Mouse (Mus musculus): ENCODE data around the gene Spen. TPM values are rescaled to one million over a fixed set of nuclear protein-coding genes. Genes with fewer than 3 reads are reported as not detected.
"Not testable (repeated sequence)": the region's sequence is repeated elsewhere in the genome, so short reads cannot be mapped to it uniquely, and the experiment has no call there.

Gene Spen
- 10 to 100 TPM; 53.0 to 94.3 (median 63.4) TPM for total RNA-seq (2022)

DNA sequence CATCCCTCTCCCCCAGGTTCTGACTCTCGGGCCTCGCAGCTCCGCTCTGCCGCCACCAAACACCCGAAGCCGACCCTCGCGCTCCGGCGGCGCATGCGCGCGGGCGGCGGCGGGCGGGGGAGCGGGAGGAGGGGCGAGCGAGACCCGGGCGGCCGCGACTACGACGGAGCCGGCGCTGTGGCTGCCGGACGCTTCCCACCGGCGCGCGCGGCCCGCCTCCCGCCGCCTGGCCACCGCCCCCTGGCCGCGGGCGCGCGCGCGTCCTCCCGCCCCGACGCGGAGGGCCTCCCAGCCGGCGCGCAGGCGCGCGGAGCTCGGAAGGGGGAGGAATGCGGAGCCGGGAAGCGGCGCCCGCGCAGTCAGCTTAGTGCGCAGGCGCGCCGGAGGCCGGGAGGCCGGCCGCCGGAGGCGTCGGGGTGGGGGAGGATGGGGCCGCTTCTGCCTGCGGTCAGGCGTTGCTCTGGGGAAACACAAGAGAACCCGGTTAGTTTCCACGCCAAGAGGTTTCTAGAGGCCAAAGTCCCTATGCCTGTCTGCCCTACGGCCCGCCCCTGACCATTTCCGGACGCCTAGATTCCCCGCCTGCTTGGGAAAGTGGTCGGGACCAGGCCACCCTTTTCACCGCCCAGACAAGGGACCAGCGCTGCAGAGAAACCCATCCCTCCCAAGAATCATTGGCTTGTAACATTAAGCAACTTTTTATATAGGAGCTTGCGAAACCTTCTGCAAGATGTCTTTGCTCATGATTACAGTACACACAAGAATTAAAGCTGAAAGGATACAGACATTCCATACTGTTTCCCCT is at the start of gene Spen:
Gene Spen, minus strand, starts transcription at position 190 of the 805 bp plus-strand sequence.
- DNase-seq: peak; percentile 93

DNA sequence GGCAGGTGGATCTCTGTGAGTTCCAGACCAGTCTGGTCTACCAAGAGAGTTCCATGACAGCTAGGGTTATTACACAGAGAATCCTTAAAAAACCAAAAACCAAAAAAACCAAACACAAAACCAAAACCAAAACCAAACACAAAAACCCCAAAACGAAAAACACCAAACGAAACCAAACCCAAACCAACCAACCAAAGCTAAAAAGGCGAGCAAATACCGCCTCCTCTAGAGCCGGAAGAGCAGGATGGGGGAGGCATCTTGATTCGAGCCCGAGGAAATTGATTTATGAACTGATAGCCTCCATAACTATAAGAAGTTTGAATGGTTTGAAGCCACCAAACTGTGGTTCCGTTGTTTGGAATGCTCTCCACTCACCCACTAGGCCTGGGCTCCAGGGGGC is 45.5 kb upstream of the Spen start:
- no peak for DNase-seq

DNA sequence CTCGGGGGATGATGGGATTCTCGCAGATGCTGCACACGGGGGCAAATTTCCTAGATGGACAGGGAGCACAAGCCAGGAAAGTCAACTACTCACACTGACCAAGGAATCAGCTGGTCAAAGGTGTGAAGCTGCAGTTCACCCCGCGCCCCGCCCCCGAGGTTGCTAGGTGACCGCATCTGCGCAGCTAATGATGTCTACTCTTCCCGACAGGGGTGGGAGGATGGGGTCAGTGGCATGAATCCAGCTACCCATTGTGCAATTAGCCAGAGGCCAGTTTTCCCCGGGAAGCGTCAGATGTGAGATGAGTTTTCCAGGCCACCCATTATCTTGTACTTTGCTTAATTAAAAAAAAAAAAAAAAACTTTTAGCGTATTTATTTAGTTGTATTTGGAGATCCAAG is 42.7 kb upstream of the Spen start:
- DNase-seq: no peak

DNA sequence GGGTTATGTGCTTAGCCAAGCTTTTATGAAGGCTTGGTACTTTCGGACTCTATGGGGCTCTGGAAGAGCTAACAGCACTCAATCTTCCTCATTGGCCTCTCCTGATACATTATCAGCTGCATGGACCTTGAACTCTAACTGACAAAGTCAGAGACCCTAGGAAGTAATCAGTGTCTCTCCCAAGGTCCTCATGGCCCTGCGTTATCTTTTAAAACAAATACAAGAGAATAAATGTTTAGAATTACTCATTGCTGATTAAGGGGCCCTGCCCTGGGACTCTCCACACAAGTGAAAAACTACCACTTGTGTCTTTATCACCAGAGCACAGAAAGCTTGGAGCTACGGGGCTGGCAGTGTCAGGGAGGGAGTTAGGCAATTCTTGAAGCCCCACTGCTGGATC is 40.4 kb upstream of the Spen start:
- no peak for DNase-seq

DNA sequence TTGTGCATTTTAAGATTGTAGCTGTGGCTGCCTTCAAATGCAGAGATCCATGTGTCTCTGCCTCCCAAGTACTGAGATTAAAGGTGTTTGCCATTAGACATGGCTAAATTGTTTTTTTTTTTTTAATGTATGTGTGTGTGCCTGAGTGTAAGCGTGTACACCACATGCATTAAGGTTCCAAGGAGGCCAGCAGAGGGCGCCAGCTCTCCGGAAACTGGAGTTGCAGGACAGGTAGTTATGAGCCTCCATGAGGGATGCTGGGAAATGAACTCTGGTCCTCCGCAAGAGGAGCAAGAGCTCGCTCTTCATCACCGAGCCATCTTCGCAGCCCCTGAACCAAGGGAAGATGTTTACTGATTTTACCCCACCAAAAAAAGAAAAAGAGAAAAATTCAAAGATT is 38.5 kb upstream of the Spen start:
- no peak for DNase-seq

DNA sequence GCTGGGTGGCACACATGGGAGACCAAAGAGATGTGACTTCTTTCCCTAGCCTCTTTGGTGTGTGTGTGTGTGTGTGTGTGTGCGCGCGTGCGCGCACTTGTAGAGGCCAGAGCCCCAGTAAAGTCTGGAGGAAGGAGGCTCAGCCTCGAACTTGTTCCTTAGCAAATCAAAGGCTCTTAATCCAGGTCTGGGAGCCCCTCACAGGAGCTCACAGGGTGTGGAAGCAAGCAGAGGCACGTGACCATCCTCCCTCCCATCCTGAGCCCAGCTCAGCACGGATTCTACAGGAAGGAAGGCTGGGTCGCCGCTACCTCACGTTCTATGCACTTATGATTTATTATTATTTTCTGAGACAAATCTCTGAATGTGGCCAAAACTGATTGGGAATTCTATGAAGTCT is 38.0 kb upstream of the Spen start:
- no peak for DNase-seq

DNA sequence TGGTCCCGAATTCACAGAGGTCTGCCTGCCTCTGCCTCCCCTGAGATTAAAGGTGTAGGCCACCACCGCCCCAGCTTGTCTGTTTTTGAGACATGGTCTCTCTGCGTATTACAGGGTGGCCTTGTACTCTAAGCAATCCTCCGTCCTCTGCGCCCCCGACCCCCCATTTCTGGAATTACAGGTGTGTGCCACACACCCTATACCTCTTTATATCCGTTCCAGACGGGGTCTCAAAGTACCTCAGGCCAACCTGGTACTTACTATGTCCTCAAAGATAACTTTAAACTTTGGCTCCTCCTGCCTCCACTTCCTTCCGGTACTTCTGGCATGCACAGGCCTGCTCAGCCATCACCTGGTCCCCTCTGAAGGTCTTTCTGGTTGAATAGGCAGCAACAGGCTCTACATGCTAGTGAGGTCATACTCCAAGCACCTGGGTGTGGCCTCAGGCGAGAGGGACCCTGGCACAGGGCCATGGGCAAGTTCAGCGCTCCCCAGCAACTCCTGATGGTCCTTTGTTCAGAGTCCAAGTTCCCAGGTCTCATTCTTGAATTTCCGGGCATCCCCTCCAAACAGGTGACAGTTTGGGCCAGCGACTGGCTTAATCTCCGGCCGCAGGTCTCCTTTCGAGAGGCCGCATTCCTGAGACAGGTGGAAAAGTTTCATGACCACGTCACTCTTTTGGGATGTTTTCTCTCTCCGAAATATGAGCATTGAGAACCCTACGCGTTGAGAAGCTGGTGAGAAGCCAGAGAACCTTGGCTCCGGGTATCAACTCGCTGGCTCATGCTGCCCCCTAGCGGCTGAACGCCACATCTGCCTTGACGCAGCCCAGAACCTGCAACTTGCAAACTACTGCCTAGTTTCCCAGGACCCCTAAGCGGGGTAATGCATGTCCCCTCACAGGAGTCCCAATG is 36.6 kb upstream of the Spen start:
- peak; percentile 81 for DNase-seq

DNA sequence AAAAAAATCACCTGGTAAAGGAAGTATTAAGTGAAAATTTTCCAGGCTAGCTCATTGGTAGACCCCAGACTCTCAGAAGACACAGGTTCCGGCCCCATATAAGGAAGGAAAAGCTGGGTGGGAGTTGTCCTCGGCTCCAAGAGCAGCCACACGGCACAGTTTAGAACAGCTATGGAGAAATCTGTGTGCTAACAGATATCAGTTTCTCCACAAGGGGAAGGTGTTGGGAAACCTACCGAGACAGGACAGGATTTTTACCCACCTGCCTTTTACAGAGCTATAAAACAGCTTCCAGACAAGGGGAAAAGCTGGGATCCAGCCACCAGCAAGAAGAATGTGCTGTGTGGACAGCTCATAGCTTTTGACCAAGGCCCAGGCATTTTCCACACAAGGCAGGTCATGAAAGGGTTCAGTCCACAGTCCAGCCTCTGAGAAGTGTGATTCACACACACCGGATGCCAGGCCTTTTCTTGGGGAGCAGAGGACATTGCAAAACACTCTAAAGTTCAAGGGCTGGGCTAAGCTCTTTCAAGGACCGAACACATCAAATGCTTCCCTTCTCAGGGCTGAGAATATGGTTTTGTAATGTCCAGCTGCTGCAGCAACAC is 35.1 kb upstream of the Spen start:
- DNase-seq: peak; percentile 88

DNA sequence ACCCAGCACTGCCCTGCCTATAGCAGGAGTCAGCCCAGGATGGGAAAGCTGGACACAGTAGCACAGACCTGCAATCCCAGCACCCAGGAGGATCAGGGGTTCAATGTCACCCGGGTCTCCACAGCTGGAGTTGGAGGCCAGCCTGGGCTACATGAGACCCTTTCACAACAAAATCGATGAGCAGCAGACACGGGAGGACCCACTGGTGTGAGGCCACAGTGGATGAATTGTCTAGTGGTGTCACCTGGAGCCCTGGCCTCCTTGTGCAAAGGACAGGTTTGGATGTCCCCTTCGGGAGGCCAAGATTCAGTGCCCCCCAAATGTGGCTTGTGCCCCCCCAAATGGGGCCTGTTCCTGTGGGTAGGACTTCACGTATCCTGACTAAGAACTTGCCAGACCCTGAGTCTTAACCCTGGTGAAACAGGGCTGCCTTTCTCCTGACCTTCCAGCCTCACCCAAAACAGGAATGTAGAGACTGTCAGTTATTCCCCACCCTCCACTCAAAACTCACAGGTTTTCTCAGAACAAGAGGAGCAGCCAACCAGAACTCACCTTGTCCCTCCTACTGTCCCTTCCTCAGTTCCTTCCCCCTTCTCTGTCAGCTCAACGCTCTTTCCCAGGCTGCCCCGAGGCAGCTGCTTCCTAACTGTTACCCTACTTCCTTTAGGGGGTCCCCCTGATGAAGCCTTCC is 34.4 kb upstream of the Spen start:
- DNase-seq: no peak

DNA sequence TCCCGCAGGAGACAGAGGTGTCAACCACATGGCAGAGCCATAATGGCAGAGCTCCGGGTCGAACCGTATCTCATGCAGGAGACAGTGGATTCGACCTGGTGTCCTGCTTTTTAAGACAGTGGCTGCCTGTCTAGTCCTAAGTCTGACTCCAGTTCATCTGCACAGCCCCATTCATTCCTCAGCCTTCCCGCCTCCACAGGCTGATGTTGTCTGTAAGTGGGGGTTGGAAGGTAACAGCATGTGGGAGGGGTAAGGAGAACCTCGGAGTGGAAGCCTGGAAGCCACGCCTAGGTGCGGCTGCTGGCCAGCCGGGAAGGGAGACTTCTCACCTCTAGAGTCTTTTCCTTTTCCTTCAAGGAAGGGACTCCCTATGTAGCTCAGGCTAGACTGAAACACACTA is 33.5 kb upstream of the Spen start:
- no peak for DNase-seq

DNA sequence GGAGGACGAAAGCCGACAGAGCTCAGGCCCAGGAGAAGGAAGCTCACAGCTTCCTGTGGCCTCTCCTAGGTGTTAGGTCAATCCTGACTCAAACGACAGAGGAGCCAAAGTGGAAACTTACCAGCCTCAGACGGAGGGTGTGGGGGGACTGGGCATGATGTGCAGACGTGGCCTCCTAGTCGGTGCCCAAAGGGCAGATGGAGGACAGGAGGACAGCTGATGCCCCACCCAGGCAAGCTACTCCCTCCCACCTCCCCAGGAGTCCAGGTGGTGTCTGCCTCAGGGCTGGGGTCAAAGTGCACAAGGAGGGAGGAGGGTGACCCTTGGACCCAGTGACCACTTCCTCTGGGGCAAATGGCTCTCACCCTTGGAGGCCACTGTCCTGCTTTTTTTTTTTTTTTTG is 32.9 kb upstream of the Spen start:
- DNase-seq: peak; percentile 65

DNA sequence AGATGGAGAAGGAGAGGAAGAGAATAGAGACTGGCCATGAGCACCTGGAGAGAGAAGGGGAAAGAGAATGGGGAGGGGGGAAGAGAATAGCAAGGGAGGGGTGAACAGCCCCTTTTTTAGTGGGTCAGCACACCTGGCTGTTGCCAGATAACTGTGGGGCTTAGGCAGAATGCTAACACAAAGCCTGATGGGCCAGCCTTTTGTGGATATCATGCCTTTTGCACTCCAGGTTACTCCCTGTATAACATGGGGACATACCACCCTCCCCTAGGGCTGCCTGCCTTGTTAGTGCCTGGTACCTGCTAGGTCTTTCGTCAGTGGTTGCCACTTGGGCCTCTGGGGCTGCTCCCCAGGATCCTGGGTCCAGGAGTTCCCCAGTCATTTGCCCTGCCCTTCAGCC is 32.4 kb upstream of the Spen start:
- no peak for DNase-seq

DNA sequence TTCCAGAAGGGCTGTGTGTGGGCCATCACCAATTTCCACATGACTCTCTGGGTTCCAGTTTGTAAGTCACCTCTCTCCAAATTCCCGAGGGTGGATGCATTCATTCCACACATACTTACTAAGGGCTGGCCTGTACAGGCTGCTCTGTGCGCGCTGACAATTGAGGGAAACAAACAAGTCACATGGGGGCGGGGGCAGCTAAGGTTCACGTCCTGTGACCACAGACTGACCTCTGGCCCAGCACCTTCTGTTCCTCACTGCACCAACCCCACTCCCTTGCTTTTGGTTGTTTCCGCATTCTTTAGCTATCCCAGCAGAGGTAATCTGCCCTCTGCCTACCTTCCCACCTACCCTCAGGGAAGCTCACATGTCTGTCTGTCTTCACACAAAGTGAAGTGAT is 31.6 kb upstream of the Spen start:
- peak; percentile 60 for DNase-seq

DNA sequence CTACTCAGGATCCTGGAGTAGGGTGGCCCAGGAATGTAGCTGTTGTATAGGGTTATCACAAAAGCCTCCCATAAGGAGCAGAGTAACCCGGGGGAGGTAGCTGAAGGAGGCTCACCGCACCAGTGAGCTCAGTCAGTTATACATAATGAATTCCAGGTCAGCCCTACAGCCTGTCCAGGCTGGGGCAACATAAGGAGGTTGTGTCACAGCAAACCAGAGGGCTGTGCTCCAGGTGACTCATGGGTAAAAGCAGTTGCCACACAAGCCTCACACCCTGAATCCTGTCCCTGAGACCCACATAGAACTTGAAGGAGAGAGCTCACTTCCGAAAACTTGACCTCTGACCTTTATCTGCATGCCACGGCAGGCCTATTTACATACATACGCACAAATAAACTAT is 30.6 kb upstream of the Spen start:
- DNase-seq: no peak

DNA sequence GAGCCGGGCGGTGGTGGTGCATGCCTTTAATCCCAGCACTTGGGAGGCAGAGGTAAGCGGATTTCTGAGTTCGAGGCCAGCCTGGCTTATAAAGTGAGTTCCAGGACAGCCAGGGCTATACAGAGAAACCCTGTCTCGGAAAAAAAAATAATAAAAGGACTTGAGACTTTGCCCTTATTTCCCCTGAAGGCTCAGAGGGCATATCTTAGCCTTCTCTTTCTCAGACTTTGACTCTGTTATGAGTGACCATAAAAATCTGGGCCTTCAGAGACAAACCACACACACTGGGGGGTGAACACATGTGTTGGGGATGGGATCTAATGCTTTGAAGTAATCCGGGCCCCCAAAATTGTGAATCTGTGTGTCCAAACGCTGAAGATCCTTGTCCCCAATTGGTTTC is 28.8 kb upstream of the Spen start:
- DNase-seq: not testable (repeated sequence)

DNA sequence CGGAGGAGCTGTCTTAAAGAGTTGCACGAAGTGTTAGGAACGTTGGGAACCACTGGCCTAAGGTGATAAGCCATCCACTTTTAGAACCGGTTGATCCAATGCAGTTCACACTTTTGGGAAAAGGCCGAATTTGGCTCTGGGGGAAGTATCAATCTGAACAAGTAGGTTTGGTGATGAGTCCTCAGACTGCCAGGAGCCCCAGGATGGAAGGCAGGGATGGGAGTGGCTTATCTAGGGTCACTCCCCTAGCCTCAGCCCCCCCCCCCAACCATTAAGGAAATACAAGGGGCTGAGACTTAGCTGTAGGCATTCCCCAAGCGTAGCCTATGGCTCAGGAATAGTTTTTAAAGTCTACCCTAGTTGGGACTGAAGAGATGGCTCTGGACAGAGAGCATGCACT is 27.8 kb upstream of the Spen start:
- DNase-seq: no peak

DNA sequence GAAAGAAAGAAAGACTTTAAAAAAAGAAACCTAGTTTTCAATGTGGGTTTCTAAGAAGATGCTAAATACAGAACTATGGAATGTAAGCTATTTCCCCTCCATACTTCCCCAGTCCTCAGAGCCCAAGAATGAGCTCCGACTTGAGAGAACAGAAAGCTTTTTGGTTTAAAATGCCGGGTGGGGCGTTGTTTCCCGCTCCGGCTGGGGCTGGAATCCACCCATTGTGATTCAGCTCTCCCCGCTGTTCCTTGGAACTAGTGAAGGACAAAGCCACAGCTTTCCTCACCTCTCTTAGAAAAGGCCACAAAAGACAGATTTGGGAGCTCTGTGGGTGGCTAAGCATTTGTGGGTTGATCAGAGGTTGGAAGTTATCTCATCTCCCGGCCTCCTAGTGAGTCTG is 26.9 kb upstream of the Spen start:
- no peak for DNase-seq

DNA sequence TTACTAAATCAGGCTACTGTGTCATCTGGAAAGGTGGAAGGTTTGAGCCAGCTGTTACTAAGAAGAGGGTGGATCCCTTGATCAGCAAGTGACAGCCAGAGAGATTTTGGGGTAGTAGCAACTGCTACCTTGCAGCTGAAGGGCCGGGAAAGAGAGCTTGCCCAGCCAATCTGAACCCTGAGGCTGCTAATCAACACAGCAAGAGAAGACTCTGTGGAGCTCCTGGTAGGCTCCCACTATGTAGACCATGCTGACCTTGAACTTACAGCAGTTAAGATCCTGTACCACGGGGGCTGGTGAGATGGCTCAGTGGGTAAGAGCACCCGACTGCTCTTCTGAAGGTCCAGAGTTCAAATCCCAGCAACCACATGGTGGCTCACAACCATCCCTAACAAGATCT is 26.3 kb upstream of the Spen start:
- DNase-seq: no peak

DNA sequence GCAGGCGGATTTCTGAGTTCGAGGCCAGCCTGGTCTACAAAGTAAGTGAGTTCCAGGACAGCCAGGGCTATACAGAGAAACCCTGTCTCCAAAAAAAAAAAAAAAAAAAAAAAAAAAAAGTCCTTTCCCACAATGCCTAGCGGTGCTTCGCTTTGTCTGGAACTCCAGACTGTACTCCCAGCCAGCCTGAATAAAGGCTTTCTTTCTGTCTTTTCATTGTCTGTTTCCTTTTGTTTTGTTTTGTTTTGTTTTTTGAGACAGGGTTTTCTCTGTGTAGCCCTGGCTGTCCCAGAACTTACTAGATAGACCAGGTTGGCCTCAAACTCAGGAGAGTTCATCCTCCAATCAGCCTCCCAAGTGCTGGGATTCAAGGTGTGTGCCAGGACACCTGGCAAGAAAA is 25.8 kb upstream of the Spen start:
- no peak for DNase-seq

DNA sequence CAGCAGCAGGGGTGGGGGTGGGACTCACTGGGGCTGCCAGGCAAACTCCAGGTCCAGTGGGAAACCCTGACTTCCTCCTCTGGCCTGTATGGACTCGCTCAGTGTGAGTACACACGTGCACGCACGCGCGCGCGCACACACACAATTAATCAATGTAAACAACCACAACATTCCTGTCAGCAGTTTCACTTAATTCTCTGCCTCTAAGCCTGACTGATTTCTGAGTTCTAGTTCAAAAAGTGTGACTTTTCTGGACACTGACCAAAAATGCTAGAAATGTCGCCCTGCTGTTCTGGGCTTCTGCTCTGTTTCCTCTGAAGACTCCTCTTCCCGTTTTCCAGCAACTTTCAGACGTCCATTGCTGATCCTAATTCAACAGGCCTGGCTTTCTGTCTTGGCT is 23.9 kb upstream of the Spen start:
- no peak for DNase-seq

DNA sequence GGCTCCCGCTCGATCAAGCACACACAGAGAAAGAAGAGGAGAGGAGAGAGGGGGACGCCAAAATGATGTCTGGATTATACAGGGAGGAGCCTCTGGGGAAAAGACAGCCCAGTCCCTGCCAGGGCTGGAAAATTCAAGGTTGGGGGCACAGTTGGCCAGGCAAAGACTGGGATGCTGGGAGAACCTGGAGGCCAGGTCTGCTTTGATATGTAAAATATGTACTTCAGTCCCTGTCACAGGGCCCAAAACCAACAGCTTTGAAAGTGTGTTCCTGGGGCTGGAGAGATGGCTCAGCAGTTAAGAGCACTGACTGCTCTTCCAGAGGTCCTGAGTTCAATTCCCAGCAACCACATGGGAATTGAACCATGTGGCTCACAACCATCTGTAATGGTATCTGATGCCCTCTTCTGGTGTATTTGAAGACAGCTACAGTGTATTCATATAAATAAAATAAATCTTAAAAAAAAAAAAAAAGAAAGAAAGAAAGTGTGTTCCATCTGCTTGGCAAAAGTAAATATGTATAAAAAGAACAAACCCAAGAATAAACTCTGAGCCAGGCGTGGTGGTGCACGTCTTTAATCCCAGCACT is 23.0 kb upstream of the Spen start:
- not testable (repeated sequence) for DNase-seq

DNA sequence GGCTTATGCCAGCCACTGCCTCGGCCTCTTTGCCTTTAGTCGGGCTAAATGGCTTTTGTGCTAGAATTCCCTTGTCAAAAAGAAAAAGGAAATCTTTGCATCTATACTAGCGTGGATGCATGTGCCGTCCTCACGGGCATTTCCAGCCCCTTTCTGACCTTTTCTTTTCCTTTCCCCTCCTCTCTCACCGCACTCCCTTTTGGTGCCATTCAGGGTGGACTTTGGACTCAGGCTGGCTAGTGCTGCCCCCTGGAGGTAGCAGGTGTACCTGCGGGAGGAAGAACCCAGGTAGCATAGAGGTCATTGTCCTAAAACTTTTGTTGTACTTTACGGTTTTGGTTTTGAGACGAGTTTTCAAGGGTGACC is 21.5 kb upstream of the Spen start:
- DNase-seq: peak; percentile 71
